Comparison of ENCODE assay signal across 13 mouse cellular contexts in the genomic region with DNA sequence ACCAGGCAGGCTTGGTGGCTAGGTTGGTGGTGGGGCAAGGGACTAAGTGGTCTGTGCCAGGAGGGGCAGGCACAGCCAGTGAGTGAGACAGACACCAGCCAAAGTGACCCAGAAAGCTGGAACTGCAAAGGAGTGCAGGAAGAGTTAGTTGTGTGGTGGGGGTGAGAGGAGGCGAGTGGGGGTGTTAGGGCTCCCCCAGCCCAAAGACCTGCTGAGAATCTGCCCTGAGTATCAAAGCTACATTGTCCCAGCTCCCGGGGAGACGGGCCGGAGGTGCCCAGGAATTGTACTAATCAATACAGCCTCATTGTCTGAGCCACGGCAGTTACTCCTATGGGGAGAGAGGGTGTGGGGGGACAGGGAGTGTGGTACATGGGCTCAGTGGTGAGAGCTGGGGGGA. TPM values are rescaled to one million over a fixed set of nuclear protein-coding genes. Genes with fewer than 3 reads are reported as not detected.
DNase-seq lines count a peak whose midpoint lies in the region; ATAC-seq and TF ChIP-seq lines count a peak whose summit lies in the region.
"Had no signal": no experiment of that assay in that cellular context is flagged by ENCODE, and none has a peak within 500 bp of the region (broad histone marks: within the 10 kb centered on the region; RNA-seq: fewer than 3 reads in every experiment).

No protein-coding gene starts in this region.

- H3K9ac ChIP-seq in forebrain, embryonic 15.5 days (replicated peaks), result no peak overlapping the region
- no peak overlapping the region for H3K9ac ChIP-seq in forebrain, embryonic 13.5 days
- H3K9ac ChIP-seq in hindbrain, embryonic 16.5 days (ENCODE audit: low read depth, low read length), result peak overlapping the region; percentile 31
- no peak overlapping the region for H3K9ac ChIP-seq in midbrain, postnatal 0 days (replicated peaks; ENCODE audit: low read length, poor library complexity, severe bottlenecking)

- no peak overlapping the region for H3K4me2 ChIP-seq in forebrain, embryonic 15.5 days (replicated peaks)
- 0 out of 2 replicates have a peak overlapping the region, but pooled peaks have one; percentile 2 for H3K4me2 ChIP-seq in forebrain, embryonic 13.5 days
- H3K4me2 ChIP-seq in hindbrain, embryonic 16.5 days (ENCODE audit: low read length), result peak overlapping the region; percentile 17; the same call in 1 of the 2 replicates
- no peak overlapping the region for H3K4me2 ChIP-seq in midbrain, postnatal 0 days (ENCODE audit: low read depth, low read length, poor library complexity, severe bottlenecking)

- no peak for ATAC-seq in forebrain, embryonic 15.5 days (replicated peaks)
- ATAC-seq in forebrain, embryonic 13.5 days, result no peak
- ATAC-seq in hindbrain, embryonic 16.5 days, result peak; percentile 88
- ATAC-seq in midbrain, postnatal 0 days (ENCODE audit: low FRiP score), result peak; percentile 74
- ATAC-seq: inflammation-experienced regulatory T-cells, adult 6 months had no signal

- peak overlapping the region; percentile 71 for H3K27ac ChIP-seq in forebrain, embryonic 10.5 days
- H3K27ac ChIP-seq in forebrain, embryonic 15.5 days (replicated peaks), result no peak overlapping the region
- no peak overlapping the region for H3K27ac ChIP-seq in forebrain, embryonic 13.5 days
- H3K27ac ChIP-seq in hindbrain, embryonic 16.5 days (ENCODE audit: low read depth, low read length), result peak overlapping the region; percentile 77
- H3K27ac ChIP-seq in midbrain, postnatal 0 days (ENCODE audit: low read depth, low read length), result peak overlapping the region; percentile 52

- DNase-seq in forebrain, embryonic 10.5 days (ENCODE audit: extremely low spot score, low spot score), result no peak
- DNase-seq in midbrain, postnatal 0 days (ENCODE audit: low spot score), result peak; percentile 66
- no peak for DNase-seq in lung, postnatal 25 days (ENCODE audit: low spot score)
- no peak for DNase-seq in lung, postnatal 36 days
- DNase-seq in urinary bladder, adult 2 months (ENCODE audit: low spot score), result no peak
- DNase-seq: adrenal gland, postnatal 10 days; lung, adult 18-20 months had no signal

- WGBS in forebrain, embryonic 10.5 days, result 19% methylated on average over 5 of the region's 5 CpGs
- 17% methylated on average over 5 of the region's 5 CpGs for WGBS in forebrain, embryonic 15.5 days
- WGBS in forebrain, embryonic 13.5 days, result 8% methylated on average over 5 of the region's 5 CpGs
- 29% methylated on average over 5 of the region's 5 CpGs for WGBS in hindbrain, embryonic 16.5 days
- 18% methylated on average over 5 of the region's 5 CpGs for WGBS in midbrain, postnatal 0 days

- H3K4me3 ChIP-seq in forebrain, embryonic 10.5 days, result peak overlapping the region; percentile 16; the same call in 1 of the 2 replicates
- no peak overlapping the region for H3K4me3 ChIP-seq in forebrain, embryonic 15.5 days
- H3K4me3 ChIP-seq in forebrain, embryonic 13.5 days, result no peak overlapping the region
- no peak overlapping the region for H3K4me3 ChIP-seq in hindbrain, embryonic 16.5 days (ENCODE audit: low read length)
- no peak overlapping the region for H3K4me3 ChIP-seq in midbrain, postnatal 0 days (ENCODE audit: low read depth, low read length)
- H3K4me3 ChIP-seq: megakaryocyte, embryonic 14.5 days had no signal

- H3K27me3 ChIP-seq in forebrain, embryonic 10.5 days (ENCODE audit: poor library complexity, severe bottlenecking), result no peaks in the 10 kb centered on the region
- no peaks in the 10 kb centered on the region for H3K27me3 ChIP-seq in forebrain, embryonic 15.5 days
- H3K27me3 ChIP-seq in forebrain, embryonic 13.5 days, result no peaks in the 10 kb centered on the region
- no peaks in the 10 kb centered on the region for H3K27me3 ChIP-seq in hindbrain, embryonic 16.5 days (replicated peaks; ENCODE audit: control insufficient read depth, insufficient read depth, low read length)
- H3K27me3 ChIP-seq in midbrain, postnatal 0 days (ENCODE audit: insufficient read depth, low read length), result no peaks in the 10 kb centered on the region

- no peaks in the 10 kb centered on the region for H3K9me3 ChIP-seq in forebrain, embryonic 10.5 days
- H3K9me3 ChIP-seq in forebrain, embryonic 15.5 days, result no peaks in the 10 kb centered on the region
- H3K9me3 ChIP-seq in forebrain, embryonic 13.5 days (replicated peaks), result no peaks in the 10 kb centered on the region
- H3K9me3 ChIP-seq in hindbrain, embryonic 16.5 days (ENCODE audit: control insufficient read depth, low read length), result no peaks in the 10 kb centered on the region
- no peaks in the 10 kb centered on the region for H3K9me3 ChIP-seq in midbrain, postnatal 0 days (ENCODE audit: low read length)
- H3K9me3 ChIP-seq: megakaryocyte, embryonic 14.5 days had no signal

- peaks cover 34% of the 10 kb centered on the region for H3K4me1 ChIP-seq in forebrain, embryonic 10.5 days
- H3K4me1 ChIP-seq in forebrain, embryonic 15.5 days, result peaks cover 15% of the 10 kb centered on the region; the same call in 1 of the 2 replicates
- H3K4me1 ChIP-seq in forebrain, embryonic 13.5 days, result peaks cover 21% of the 10 kb centered on the region
- peaks cover 18% of the 10 kb centered on the region for H3K4me1 ChIP-seq in hindbrain, embryonic 16.5 days (ENCODE audit: control insufficient read depth, insufficient read depth, low read depth, low read length)
- H3K4me1 ChIP-seq in midbrain, postnatal 0 days (ENCODE audit: insufficient read depth, low read length), result no peaks in the 10 kb centered on the region; the same call in 1 of the 2 replicates
- H3K4me1 ChIP-seq: megakaryocyte, embryonic 14.5 days had no signal

- peaks cover 9% of the 10 kb centered on the region; the same call in 1 of the 2 replicates for H3K36me3 ChIP-seq in forebrain, embryonic 10.5 days (replicated peaks)
- H3K36me3 ChIP-seq in forebrain, embryonic 15.5 days, result no peaks in the 10 kb centered on the region
- no peaks in the 10 kb centered on the region for H3K36me3 ChIP-seq in forebrain, embryonic 13.5 days (ENCODE audit: poor library complexity, severe bottlenecking)
- no peaks in the 10 kb centered on the region for H3K36me3 ChIP-seq in hindbrain, embryonic 16.5 days (ENCODE audit: control insufficient read depth, insufficient read depth, low read length)
- H3K36me3 ChIP-seq in midbrain, postnatal 0 days (ENCODE audit: insufficient read depth, low read length), result no peaks in the 10 kb centered on the region

- TF ChIP-seq CTCF in midbrain, postnatal 0 days (IDR thresholded peaks at IDR 0.05), result no peak

RNA-seq across cellular contexts. Expression of gene Slc6a9, which starts 15.2 kb away (rescaled TPM):
- 7.0 and 9.1 TPM in 2 replicates for polyA plus RNA-seq in forebrain, embryonic 10.5 days (2016; fragmentation: Nextera tagmentation; extraction: Ambion mirVana)
- 9.0 and 11.3 TPM in 2 replicates for polyA plus RNA-seq in forebrain, embryonic 15.5 days (2015; fragmentation: Nextera tagmentation; extraction: Ambion mirVana)
- polyA plus RNA-seq in forebrain, embryonic 13.5 days (2015; fragmentation: Nextera tagmentation; extraction: Ambion mirVana), result 7.8 and 7.9 TPM in 2 replicates
- 55.3 and 63.8 TPM in 2 replicates for polyA plus RNA-seq in hindbrain, embryonic 16.5 days (2015; fragmentation: Nextera tagmentation; extraction: Ambion mirVana)
- 71.2 and 105 TPM in 2 replicates for total RNA-seq in midbrain, postnatal 0 days (2014; rRNA removed)
- 58.7 and 70.5 TPM in 2 replicates for polyA plus RNA-seq in midbrain, postnatal 0 days (2015; fragmentation: Nextera tagmentation; extraction: Ambion mirVana)
- polyA plus RNA-seq in urinary bladder, adult 2 months (2012; rRNA removed), result 51.2 and 58.0 TPM in 2 replicates
- total RNA-seq: granulocyte monocyte progenitor cell, adult 5-6 weeks had no signal
- polyA plus RNA-seq: inflammation-experienced regulatory T-cells, adult 6 months had no signal

RNA-seq across cellular contexts. Expression of gene Ccdc24, which starts 22.9 kb away (rescaled TPM):
- polyA plus RNA-seq in forebrain, embryonic 10.5 days (2016; fragmentation: Nextera tagmentation; extraction: Ambion mirVana), result 1.2 TPM in 2 replicates
- polyA plus RNA-seq in forebrain, embryonic 15.5 days (2015; fragmentation: Nextera tagmentation; extraction: Ambion mirVana), result 1.1 and 1.7 TPM in 2 replicates
- 1.2 and 2.1 TPM in 2 replicates for polyA plus RNA-seq in forebrain, embryonic 13.5 days (2015; fragmentation: Nextera tagmentation; extraction: Ambion mirVana)
- polyA plus RNA-seq in hindbrain, embryonic 16.5 days (2015; fragmentation: Nextera tagmentation; extraction: Ambion mirVana), result 2.1 and 2.2 TPM in 2 replicates
- total RNA-seq in midbrain, postnatal 0 days (2014; rRNA removed), result 2.0 and 9.0 TPM in 2 replicates
- polyA plus RNA-seq in midbrain, postnatal 0 days (2015; fragmentation: Nextera tagmentation; extraction: Ambion mirVana), result 1.2 and 1.4 TPM in 2 replicates
- polyA plus RNA-seq in urinary bladder, adult 2 months (2012; rRNA removed), result 0.90 and 1.7 TPM in 2 replicates
- total RNA-seq: granulocyte monocyte progenitor cell, adult 5-6 weeks had no signal
- polyA plus RNA-seq: inflammation-experienced regulatory T-cells, adult 6 months had no signal

RNA-seq across cellular contexts. Expression of gene B4galt2, which starts 33.8 kb away (rescaled TPM):
- polyA plus RNA-seq in forebrain, embryonic 10.5 days (2016; fragmentation: Nextera tagmentation; extraction: Ambion mirVana), result 20.9 and 21.8 TPM in 2 replicates
- polyA plus RNA-seq in forebrain, embryonic 15.5 days (2015; fragmentation: Nextera tagmentation; extraction: Ambion mirVana), result 45.2 and 52.6 TPM in 2 replicates
- polyA plus RNA-seq in forebrain, embryonic 13.5 days (2015; fragmentation: Nextera tagmentation; extraction: Ambion mirVana), result 28.7 and 32.0 TPM in 2 replicates
- polyA plus RNA-seq in hindbrain, embryonic 16.5 days (2015; fragmentation: Nextera tagmentation; extraction: Ambion mirVana), result 64.4 and 65.6 TPM in 2 replicates
- 238 and 337 TPM in 2 replicates for total RNA-seq in midbrain, postnatal 0 days (2014; rRNA removed)
- polyA plus RNA-seq in midbrain, postnatal 0 days (2015; fragmentation: Nextera tagmentation; extraction: Ambion mirVana), result 86.8 and 92.9 TPM in 2 replicates
- polyA plus RNA-seq in urinary bladder, adult 2 months (2012; rRNA removed), result 18.4 and 23.8 TPM in 2 replicates
- total RNA-seq: granulocyte monocyte progenitor cell, adult 5-6 weeks had no signal
- polyA plus RNA-seq: inflammation-experienced regulatory T-cells, adult 6 months had no signal

RNA-seq across cellular contexts. Expression of gene Atp6v0b, which starts 37.6 kb away (rescaled TPM):
- 160 and 166 TPM in 2 replicates for polyA plus RNA-seq in forebrain, embryonic 10.5 days (2016; fragmentation: Nextera tagmentation; extraction: Ambion mirVana)
- polyA plus RNA-seq in forebrain, embryonic 15.5 days (2015; fragmentation: Nextera tagmentation; extraction: Ambion mirVana), result 460 and 461 TPM in 2 replicates
- 333 and 349 TPM in 2 replicates for polyA plus RNA-seq in forebrain, embryonic 13.5 days (2015; fragmentation: Nextera tagmentation; extraction: Ambion mirVana)
- polyA plus RNA-seq in hindbrain, embryonic 16.5 days (2015; fragmentation: Nextera tagmentation; extraction: Ambion mirVana), result 631 and 701 TPM in 2 replicates
- total RNA-seq in midbrain, postnatal 0 days (2014; rRNA removed), result 607 and 625 TPM in 2 replicates
- 667 and 754 TPM in 2 replicates for polyA plus RNA-seq in midbrain, postnatal 0 days (2015; fragmentation: Nextera tagmentation; extraction: Ambion mirVana)
- polyA plus RNA-seq in urinary bladder, adult 2 months (2012; rRNA removed), result 245 and 352 TPM in 2 replicates

RNA-seq across cellular contexts. Expression of gene Dph2, which starts 42.3 kb away (rescaled TPM):
- 29.1 and 29.3 TPM in 2 replicates for polyA plus RNA-seq in forebrain, embryonic 10.5 days (2016; fragmentation: Nextera tagmentation; extraction: Ambion mirVana)
- 26.8 and 29.4 TPM in 2 replicates for polyA plus RNA-seq in forebrain, embryonic 15.5 days (2015; fragmentation: Nextera tagmentation; extraction: Ambion mirVana)
- polyA plus RNA-seq in forebrain, embryonic 13.5 days (2015; fragmentation: Nextera tagmentation; extraction: Ambion mirVana), result 27.3 and 28.5 TPM in 2 replicates
- 21.8 and 24.0 TPM in 2 replicates for polyA plus RNA-seq in hindbrain, embryonic 16.5 days (2015; fragmentation: Nextera tagmentation; extraction: Ambion mirVana)
- 13.8 and 23.3 TPM in 2 replicates for total RNA-seq in midbrain, postnatal 0 days (2014; rRNA removed)
- polyA plus RNA-seq in midbrain, postnatal 0 days (2015; fragmentation: Nextera tagmentation; extraction: Ambion mirVana), result 13.3 and 15.9 TPM in 2 replicates
- polyA plus RNA-seq in urinary bladder, adult 2 months (2012; rRNA removed), result 9.6 and 14.0 TPM in 2 replicates

Comparison
In these comparisons a context has a peak if more than half of its experiments do, and no peak if none do; other contexts are left out.
1. H3K27ac ChIP-seq: peak in forebrain, embryonic 10.5 days (single experiment), hindbrain, embryonic 16.5 days (single experiment) and midbrain, postnatal 0 days (single experiment); none in forebrain, embryonic 15.5 days (single experiment) and forebrain, embryonic 13.5 days (single experiment).
2. H3K4me2 ChIP-seq: peak in forebrain, embryonic 13.5 days (single experiment) and hindbrain, embryonic 16.5 days (single experiment); none in forebrain, embryonic 15.5 days (single experiment) and midbrain, postnatal 0 days (single experiment).
3. ATAC-seq: peak in hindbrain, embryonic 16.5 days (single experiment) and midbrain, postnatal 0 days (single experiment); none in forebrain, embryonic 15.5 days (single experiment) and forebrain, embryonic 13.5 days (single experiment).